Mouse (Mus musculus): ENCODE results near the gene St3gal6.
A peak's percentile ranks its signal among the peaks of the same experiment; 100 is the strongest.
"Not testable (repeated sequence)": the region's sequence is repeated elsewhere in the genome, so short reads cannot be mapped to it uniquely, and the experiment has no call there.

Gene St3gal6

DNA sequence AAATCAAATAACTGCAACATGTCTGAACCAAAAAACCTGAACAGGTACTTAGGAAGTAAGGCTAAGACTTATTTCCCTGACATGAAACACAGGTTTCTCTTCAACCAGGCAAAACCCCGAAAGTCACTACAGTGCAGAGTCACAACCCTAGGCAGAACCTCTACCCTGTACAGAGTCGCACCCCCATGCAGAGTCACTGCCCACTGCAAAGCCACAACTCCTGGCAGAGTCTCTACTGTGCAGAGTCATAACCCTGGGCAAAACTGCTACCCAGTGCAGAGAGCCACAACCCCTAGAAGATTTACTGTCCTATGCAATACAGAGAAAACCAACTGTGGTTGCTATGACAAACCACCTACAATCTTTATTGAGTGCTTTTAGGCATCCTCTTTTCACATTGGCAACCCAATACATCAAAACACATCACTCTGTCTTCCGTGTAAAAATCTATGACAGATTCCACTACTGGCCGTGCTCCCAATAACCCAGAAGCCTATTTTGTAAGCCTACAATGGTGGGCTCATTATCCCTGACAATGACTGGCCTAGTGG lies 44.1 kb downstream of the St3gal6 start:
- no peak for DNase-seq (ENCODE audit: low read depth, low spot score)

DNA sequence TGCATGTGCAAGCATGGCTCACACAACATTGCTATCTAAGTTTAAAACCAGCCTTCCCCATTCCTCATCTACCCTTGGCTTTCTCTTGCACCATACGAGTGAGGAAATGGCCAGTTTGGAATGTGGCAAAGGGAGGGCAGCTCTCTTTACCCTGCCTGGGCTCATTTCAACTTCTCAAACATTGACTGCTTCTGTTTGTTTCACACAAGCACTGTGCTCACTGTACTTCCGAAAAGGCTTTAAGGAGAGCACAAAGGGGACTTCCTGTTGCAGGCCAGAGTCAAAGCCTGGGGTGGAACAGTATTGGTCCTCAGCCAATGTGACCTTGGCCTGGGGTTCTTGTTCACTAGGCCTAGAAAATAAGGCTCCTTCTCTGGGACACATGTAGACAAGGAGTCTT lies 47.7 kb downstream of the St3gal6 start:
- DNase-seq (ENCODE audit: low read depth, low spot score): no peak

DNA sequence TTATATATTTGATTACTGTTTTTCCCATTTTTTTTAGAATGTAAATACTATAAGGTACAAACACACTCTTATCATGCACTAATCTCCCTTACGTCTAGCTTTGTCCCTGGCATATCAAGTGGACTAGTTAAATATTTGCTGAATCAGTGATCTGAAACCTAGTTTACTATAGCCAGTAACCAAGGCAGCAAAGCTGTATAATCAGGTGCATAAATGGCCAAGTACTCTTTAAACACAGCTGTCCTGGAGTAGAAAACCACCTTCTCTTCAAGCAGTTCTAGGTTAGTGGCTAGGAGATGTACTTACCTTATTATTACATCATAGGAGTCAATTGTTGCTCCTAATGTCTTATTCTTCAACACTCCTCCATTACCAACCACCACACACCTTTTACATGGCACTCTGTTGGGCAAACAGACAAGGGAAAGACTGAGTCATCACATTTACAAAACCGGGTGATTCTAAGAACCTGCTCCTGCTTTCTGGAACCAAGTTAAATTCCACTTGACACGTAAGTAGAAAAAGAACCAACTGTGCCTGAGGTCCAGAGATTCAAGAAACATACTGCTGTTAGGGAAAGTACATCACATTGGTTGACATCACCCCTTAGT lies 48.4 kb downstream of the St3gal6 start:
- no peak for DNase-seq (ENCODE audit: low read depth, low spot score)

DNA sequence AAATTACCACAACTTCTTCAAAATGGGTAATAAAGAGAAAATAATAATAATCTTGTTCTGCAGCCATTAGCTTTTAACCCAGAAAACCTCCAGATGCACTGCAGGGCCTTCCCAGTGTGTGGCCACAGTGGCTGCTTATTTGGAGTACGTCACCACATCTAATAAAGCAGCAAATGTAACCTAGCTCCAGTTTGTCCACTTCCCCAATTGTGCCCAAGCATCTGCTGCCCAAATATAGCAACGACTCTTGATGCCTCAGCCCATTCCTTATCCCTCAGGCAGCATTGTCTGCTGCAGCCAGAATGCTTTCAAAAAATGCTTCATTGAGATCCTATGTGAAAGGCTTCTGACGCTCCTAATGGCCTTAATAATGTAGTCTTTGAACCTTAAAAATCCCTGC lies 49.2 kb downstream of the St3gal6 start:
- no peak for DNase-seq (ENCODE audit: low read depth, low spot score)

DNA sequence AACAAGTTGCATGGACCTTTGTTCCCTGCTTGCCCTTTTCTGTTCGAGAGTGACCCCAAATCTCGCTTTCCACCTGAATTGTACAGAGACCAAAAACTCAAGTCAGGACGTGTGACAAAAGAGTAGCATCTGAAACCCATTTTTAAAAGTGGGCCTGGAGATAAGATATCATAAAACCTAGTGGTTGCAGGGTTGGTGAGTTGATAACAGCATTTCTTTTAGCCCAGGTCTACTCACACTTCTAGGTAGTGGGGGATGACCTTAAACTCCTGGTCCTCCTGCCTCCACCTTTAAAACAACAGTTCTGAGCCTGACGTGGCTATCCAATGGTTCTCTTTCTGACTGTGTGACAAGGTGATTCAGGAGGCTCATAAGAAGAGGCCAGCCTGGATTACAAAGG lies 53.2 kb downstream of the St3gal6 start:
- no peak for DNase-seq (ENCODE audit: low read depth, low spot score)

DNA sequence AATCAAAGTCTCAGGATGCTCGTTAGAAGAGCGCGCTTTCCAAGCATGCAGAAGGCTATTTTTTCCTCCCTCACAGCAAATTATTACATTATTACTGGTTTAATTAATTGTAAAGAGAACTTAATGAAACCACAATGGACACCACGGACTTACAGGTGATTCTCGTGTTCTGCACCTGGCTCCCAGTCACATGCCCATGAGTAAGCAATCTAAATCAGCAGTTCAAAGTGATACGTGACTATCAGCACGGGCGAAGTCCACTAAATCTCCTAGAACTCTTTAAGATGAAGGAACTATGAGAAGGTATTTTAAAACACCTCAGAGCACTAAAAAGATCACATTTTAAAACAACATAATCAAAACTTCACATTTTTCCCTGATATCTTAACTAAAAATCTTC lies 54.0 kb downstream of the St3gal6 start:
- DNase-seq (ENCODE audit: low read depth, low spot score): no peak

DNA sequence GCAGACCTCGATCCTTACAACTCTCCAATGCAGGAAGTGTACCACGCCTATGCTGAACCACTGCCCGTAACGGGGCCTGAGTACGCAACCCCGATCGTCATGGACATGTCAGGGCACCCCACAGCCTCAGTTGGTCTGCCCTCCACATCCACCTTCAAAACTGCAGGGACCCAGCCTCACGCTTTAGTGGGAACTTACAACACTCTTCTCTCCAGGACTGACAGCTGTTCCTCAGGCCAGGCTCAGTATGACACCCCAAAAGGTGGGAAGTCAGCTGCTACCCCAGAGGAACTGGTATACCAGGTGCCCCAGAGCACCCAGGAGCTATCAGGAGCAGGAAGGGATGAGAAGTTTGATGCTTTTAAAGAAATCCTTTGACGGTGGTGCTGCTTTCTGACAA lies 58.6 kb downstream of the St3gal6 start:
- no peak for DNase-seq (ENCODE audit: low read depth, low spot score)

DNA sequence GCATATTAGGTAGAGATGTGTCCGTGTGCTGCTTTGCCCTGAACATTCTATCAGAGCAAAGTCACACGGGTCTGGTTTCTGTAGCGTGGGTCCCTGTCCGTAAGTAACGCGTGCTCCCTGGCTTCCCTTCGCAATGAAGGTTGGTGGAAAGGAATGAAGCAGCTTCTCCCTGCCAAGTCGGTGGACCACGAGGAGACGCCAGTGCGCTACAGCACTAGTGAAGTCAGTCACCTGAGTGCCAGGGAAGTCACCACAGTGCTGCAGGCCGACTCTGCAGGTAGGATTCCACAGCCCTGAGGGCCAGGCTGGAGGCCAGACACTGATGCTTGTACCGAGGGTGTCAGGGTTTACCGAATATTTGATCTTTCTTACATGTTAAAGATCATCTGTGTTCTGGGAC lies 60.0 kb downstream of the St3gal6 start:
- DNase-seq (ENCODE audit: low read depth, low spot score): no peak

DNA sequence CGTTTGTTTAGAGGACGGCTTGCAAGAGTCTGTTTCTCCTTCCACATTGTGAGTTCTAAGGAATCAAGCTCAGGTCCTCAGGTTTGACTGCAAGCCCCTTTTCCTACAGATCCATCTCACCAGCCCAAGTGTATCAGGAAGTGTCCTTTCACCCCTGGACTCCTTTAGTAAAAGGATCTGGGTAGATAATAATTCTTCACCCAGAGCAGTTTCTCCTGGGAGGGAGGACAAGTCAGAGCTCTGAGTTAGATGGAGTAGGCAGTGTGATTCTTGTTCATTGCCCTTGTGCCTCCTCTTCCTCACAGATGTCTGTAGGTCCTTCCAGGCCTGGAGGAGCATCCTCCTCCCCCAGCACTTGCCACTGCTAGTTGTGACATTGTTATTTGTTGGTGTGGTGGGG lies 61.5 kb downstream of the St3gal6 start:
- DNase-seq (ENCODE audit: low read depth, low spot score): no peak

DNA sequence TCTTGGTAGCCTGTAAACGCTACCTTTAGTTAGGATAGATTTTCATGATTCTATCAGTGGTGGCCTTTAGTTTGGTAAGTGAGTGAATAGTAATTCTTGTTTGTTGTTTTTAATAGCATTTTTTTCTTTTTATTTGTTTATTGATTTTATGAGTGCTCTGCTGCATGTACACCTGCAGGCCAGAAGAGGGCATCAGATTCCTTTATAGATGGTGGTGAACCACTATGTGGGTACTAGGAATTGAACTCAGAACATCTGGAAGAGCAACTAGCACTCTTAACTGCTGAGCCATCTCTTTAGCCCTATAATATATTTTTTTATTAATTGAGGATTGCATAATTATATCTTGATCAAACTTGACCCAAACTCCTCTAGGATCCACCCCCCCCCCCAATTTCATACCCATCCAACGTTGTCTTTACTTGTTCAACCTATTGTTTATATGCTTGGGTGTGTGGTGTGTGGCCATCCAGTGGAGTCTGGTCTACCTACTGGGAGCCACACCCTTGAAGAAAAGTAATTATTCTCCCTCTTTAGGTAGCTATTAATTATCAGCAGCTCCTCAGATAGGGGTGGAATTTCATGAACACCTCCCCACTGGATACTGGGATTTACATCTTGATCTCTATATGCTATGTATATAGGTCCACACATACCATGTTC lies 62.1 kb downstream of the St3gal6 start:
- no peak for DNase-seq (ENCODE audit: low read depth, low spot score)

DNA sequence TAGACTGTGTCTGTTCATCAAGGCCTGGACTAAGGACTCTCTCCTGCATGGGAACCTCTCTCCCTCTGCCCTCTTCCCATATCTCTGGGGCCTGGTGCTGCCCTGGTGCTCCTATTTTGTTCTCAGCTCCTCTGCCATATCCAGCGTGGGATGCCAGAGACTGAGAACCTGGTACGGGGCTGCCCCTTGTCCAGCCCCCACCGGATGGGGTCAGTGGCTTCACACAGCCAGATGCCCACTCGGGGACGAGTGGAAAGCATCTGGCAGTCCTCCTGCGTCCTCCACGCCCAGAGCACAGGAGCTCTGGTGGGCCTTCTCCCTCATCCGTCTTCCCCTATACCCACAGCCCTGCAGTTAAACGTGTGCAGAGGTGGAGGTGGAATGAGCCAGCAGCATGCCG lies 63.7 kb downstream of the St3gal6 start:
- no peak for DNase-seq (ENCODE audit: low read depth, low spot score)

DNA sequence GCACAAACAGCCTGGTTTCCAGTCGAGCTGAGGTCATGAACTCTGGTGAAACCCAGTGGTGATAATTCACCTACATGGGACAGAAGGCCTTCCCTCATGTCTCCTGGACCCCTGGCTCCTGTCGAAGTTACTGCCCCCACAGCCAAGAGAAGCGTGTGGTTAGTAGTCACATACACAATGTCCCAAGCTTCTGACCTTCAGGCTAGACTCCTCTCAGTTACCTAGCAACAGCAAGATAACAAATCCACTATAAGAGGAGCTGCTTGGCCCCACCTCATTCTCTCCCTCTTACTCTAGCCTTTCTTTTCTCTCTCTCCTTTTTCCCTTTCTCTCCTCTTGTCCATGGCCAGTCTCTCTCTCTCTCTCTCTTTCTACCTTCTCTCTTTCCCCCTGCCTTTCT lies 64.1 kb downstream of the St3gal6 start:
- DNase-seq (ENCODE audit: low read depth, low spot score): not testable (repeated sequence)

DNA sequence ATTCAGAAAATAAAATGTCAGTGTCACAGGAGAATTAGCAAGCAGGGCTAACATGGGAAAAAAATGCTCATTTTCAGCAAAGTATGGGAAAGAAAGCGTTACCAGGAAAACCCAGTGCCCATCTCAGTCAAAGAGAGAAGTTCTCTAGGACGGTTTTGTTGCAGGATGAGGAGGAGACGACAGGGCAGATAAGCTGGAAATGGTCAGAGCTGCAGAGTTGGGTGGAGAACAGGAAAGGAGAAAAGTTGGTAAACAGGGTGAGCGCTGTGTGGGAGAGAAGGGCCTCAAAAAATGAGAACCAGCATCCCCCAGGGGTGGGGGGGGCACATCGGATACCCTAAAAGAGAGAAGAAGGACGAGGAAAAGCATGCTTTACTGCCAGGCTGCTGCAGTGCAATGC lies 67.1 kb downstream of the St3gal6 start:
- no peak for DNase-seq (ENCODE audit: low read depth, low spot score)

DNA sequence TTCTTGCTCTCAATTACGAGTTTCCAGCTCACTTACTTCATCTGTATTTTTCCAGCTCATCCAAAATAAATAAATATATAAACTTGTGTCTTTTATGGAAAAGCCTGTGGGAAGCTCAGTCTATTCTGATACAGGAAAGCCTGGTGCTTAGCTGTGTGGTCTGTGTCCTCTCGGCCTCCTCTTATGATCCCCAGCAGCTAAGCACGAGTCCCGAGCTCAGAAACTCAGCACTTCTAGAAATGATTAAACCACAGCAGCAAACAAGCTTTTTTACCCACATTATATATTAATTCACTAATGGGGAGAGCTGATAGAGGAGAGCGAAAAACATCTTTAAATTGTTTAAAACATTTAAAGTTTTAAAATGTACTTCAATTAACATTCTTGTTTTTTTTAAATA lies 67.6 kb downstream of the St3gal6 start:
- DNase-seq (ENCODE audit: low read depth, low spot score): no peak

DNA sequence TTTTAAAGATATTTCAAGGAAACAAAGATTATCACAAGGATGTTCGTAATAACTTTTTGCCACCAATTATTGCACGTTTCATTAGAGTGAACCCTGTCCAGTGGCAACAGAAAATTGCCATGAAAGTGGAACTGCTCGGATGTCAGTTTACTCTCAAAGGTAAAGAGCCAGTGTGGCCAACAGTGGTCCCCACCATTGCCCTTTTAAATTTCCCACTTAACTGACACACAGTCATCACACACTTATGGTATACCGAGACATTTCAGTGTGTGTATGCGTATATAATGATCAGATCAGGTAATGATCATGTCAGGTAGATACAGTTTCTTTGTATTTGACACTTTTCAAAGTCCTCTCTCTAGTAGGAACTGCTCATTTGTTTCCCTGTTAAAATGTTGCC lies 68.9 kb downstream of the St3gal6 start:
- DNase-seq (ENCODE audit: low read depth, low spot score): no peak

DNA sequence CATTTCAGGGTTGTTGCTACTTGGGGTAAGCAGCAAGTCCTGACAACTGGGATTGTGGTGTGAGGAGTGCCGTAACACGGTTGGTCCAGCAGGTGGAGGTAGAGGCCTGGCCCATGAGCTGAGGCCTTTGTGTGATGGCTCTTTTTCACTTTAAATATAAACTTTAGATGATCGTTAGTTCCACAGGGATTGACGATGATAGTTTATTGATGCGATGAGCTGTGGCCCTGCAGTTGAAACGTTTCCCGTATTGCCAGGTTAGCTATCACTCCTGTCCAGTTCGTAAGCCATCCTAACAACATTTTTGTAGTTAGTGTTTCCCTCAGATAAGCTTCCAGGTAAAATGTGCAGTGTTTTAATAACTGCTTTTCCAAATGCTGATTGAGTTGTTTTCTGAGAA lies 69.4 kb downstream of the St3gal6 start:
- peak; percentile 41 for DNase-seq (ENCODE audit: low read depth, low spot score)

DNA sequence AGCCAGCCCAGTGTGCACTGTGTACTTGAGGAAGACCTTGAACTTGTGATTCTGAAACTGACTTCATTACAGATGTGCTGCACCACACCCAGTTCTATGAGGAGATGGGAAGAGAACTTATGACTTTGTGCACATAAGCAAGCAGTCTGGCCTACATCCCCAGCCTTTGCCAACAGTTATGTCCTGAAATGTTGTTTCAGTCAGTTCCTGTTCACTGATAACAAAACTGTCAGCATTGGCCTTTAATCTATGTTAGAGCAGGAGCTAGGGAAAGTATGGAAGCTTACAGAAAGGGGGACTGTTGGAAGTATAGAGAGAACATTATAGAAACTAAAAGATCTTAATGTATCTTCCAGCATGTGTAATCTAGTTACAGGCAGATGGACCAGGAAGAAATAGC lies 70.2 kb downstream of the St3gal6 start:
- no peak for DNase-seq (ENCODE audit: low read depth, low spot score)

DNA sequence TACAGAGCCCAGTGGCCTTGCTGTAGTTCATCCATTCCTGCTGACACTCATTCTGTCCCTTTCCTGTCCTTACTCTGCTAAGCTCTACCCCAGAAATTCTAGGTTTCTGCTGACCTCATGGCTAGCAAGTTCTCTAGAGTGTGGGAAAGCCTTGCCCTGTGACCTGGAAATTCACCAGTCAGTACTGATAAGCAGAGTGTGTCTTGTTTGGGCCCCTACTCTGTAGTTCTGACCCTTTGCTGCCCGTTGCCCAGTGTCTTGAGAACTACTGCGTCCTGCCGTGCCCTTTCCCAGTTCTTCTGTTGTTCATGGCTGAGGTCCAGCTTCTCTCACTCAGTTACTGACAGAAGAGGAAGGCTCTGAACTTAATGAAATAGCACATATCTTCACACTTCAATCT lies 70.9 kb downstream of the St3gal6 start:
- no peak for DNase-seq (ENCODE audit: low read depth, low spot score)

DNA sequence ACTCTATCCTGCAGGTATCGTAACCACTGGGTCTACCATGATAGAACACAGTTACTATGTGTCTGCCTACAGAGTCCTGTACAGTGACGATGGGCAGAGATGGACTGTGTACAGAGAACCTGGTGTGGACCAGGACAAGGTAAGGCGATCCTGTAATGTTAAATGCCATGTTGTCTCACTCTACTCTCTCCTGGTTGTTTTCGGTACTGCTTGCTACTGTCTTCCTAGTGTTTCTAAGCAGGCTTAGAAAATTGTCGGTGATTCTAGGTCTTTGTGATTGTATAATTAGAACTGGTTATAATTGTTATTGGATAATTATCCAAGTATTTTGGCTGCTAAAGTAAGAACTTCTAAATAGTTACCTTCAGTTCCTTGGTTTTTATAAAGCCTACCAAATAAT lies 72.4 kb downstream of the St3gal6 start:
- DNase-seq (ENCODE audit: low read depth, low spot score): no peak

DNA sequence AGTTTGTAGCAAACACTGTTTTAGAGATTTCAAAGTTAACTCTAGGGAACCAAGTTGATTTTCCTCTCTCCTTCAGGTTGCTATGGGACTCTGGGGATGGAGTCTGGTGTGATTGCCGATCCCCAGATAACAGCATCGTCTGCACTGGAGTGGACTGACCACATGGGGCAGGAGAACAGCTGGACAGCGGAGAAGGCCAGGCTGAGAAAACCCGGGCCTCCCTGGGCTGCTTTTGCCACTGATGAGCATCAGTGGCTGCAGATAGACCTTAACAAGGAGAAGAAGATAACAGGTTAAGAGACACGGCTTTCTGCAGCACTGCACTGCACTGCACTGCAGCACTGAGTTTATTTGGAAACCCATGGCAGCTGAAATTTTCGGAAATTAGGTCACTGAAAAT lies 73.4 kb downstream of the St3gal6 start:
- no peak for DNase-seq (ENCODE audit: low read depth, low spot score)

DNA sequence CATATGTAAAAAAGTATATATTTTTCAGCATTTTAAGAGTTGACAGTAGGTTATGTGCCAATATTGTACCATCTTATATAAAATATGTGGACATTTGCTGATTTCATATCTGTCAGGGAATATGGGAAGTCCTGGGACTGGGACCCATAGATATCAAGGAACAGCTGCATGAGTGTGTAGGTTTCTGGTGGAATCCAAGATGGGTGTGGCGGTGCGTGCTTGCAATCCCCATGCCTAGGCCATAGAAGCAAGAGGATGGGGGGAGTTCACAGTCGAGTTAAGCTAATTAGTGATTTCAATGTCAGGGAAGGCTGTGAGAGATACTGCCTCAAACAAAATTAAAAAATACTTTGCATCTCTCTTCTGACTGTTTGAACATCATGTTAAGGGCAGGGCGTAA lies 75.0 kb downstream of the St3gal6 start:
- no peak for DNase-seq (ENCODE audit: low read depth, low spot score)

DNA sequence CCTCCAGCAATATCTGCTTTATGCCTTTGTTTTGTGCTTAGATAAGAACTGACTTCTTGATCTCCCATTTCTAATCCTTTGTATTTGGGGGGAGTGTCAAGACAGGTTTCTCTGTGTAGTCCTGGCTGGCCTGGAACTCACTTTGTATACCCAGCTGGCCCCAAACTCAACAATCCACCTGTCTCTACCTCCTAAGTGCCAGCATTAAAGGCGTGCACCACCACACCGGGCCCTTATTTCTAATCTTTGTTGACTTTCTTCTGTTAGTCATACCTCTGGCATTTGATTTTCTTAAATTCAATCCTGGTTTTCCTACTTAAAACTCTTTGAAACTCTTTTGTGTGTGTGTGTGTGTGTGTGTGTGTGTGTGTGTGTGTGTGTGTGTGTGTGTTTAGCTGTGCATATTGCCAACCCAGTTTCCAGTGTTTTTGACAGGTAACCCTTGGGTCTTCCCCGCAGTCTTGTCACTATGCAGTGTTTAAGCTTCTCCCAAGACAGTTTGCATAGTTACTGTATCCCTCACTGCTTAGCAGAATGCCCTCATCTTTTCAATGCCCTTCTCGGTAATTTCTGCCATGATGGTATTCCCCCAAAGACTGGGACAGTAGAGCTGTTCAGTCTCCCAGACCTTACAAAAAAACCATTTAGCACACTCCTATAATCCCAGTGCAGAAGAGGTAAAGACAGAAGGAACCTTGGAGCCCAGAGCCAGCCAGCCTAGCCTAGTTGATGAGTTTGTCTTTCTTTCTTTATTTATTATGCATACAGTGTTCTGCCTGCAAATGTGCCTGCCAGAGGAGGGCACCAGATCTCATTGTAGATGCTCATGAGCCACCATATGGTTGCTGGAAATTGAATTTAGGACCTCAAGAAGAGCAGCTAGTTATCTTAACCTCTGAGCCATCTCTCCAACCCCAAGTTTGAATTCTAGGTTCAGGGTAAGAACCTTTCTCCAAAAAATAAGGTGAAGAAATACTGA lies 77.5 kb downstream of the St3gal6 start:
- no peak for DNase-seq (ENCODE audit: low read depth, low spot score)
